Mouse (Mus musculus): Measurements from ENCODE around the gene Rassf8. TPM values are rescaled to one million over a fixed set of nuclear protein-coding genes. Genes with fewer than 3 reads are reported as not detected.

The Rassf8 gene
- polyA plus RNA-seq, 1 experiment, result 6.3 TPM

DNA sequence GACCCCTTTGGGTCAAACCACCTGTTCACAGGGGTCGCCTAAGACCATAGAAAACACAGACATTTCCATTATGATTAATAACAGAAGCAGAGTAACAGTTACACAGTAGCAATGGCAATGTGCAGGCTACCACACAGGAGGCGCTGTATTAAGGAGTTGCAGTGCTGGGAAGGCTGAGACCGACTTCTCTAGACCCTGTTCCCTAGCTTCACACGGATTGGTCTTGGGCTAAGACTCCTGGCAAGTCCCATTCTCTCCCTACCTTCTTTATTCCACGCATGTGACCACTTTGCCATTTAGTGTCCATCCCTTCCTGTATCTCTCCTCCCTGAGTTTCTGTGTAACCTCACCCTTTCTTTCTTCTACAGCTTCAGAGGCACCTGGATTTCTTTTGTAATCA is 19.6 kb upstream of the Rassf8 start:
- no peak overlapping the region for H3ac ChIP-seq (ENCODE audit: control insufficient read depth, insufficient read length)
- H3K36me3 ChIP-seq (ENCODE audit: control insufficient read depth, insufficient read depth), result no peaks in the 10 kb centered on the region

DNA sequence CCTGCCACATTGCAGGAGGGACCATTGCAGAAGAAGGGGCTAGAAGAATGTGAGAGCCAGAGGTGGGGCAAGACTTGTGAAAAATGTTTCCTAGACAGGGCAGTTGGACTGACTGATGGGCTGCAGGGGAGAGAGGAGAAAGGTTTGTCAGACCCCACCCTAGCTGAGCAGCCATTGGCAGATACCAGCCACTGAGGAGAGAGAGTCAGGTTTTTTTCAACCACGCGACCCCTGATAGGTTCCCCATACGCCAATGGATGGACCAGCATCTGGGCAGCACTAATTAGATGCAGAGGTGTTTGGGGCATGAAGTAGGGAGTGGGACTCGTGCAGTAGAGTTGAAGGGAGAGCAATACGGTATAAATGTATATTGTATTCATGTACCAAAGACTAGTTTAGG is 13.7 kb upstream of the Rassf8 start:
- H3K4me3 ChIP-seq, result no peak overlapping the region
- TF ChIP-seq E2F4 (IDR thresholded peaks at IDR 0.05; ENCODE audit: insufficient read depth) (no peak), CEBPB (IDR thresholded peaks at IDR 0.05; ENCODE audit: insufficient read depth, poor library complexity, severe bottlenecking) (no peak), SRF (IDR thresholded peaks at IDR 0.05; ENCODE audit: control insufficient read depth, insufficient read length, low read depth) (no peak), POLR2A (IDR thresholded peaks at IDR 0.05; ENCODE audit: insufficient read length, low read depth) (no peak), MYOG (IDR thresholded peaks at IDR 0.05; ENCODE audit: control insufficient read depth in 1 of 3, insufficient read depth in 1 of 3, insufficient read length in 2 of 3, low read depth in 2 of 3) (no peak), TCF12 (IDR thresholded peaks at IDR 0.05; ENCODE audit: insufficient read depth, poor library complexity, severe bottlenecking) (no peak), MAX (IDR thresholded peaks at IDR 0.05; ENCODE audit: low read depth) (no peak)
- H3K27me3 ChIP-seq (ENCODE audit: control insufficient read depth, insufficient read depth, insufficient read length), result no peaks in the 10 kb centered on the region
- H3K4me2 ChIP-seq (ENCODE audit: low read depth), result no peak overlapping the region
- H3K79me2 ChIP-seq (ENCODE audit: control insufficient read depth, insufficient read depth), result no peaks in the 10 kb centered on the region
- H3ac ChIP-seq (ENCODE audit: control insufficient read depth, insufficient read length), result no peak overlapping the region
- H3K36me3 ChIP-seq (ENCODE audit: control insufficient read depth, insufficient read depth), result no peaks in the 10 kb centered on the region

More for the DNA sequence above, 19.6 kb upstream of the Rassf8 start:
- H3K27me3 ChIP-seq (ENCODE audit: control insufficient read depth, insufficient read depth, insufficient read length), result no peaks in the 10 kb centered on the region
- no peak overlapping the region for H3K4me3 ChIP-seq
- no peak for TF ChIP-seq SRF (IDR thresholded peaks at IDR 0.05; ENCODE audit: control insufficient read depth, insufficient read length, low read depth)
- TF ChIP-seq POLR2AphosphoS2 (IDR thresholded peaks at IDR 0.05; ENCODE audit: insufficient read length, low read depth), result no peak
- H3K4me2 ChIP-seq (ENCODE audit: low read depth), result no peak overlapping the region
- H3K79me2 ChIP-seq (ENCODE audit: control insufficient read depth, insufficient read depth), result no peaks in the 10 kb centered on the region

DNA sequence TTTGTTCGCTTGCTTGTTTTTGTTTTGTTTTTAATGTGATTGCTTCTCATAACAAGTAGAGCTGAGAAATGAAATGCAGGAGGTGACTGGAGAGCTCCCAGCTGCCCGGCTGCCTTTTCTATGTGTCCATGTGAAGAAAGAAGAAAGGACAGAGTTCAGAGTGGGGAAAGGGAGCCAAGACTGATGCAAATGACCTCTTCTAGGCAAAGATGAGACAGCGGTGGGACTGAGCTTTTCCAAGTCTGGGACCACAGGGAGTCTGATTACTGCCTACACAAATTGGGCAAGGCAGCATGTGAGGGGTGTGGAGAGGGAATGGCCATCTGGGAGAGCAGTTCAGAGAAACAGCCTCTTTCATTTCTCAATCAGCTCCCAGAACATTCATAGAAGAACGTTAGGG is 13.3 kb upstream of the Rassf8 start:
- TF ChIP-seq USF1 (IDR thresholded peaks at IDR 0.05; ENCODE audit: low read depth) (no peak), MAX (IDR thresholded peaks at IDR 0.05; ENCODE audit: low read depth) (no peak), CEBPB (IDR thresholded peaks at IDR 0.05; ENCODE audit: insufficient read depth, poor library complexity, severe bottlenecking) (no peak), MYOD1 (IDR thresholded peaks at IDR 0.05; ENCODE audit: control insufficient read depth in 1 of 3, insufficient read length in 2 of 3, low read depth in 2 of 3) (no peak), SRF (IDR thresholded peaks at IDR 0.05; ENCODE audit: control insufficient read depth, insufficient read length, low read depth) (no peak), TCF3 (IDR thresholded peaks at IDR 0.05; ENCODE audit: insufficient read length, low read depth) (no peak), MYOG (IDR thresholded peaks at IDR 0.05; ENCODE audit: control insufficient read depth in 1 of 3, insufficient read depth in 1 of 3, insufficient read length in 2 of 3, low read depth in 2 of 3) (no peak), POLR2AphosphoS2 (IDR thresholded peaks at IDR 0.05; ENCODE audit: insufficient read length, low read depth) (no peak), TCF12 (IDR thresholded peaks at IDR 0.05; ENCODE audit: insufficient read depth, poor library complexity, severe bottlenecking) (no peak)
- no peak overlapping the region for H3K4me2 ChIP-seq (ENCODE audit: low read depth)
- no peaks in the 10 kb centered on the region for H3K27me3 ChIP-seq (ENCODE audit: control insufficient read depth, insufficient read depth, insufficient read length)
- H3K36me3 ChIP-seq (ENCODE audit: control insufficient read depth, insufficient read depth), result no peaks in the 10 kb centered on the region
- H3K4me3 ChIP-seq, result no peak overlapping the region
- no peak overlapping the region for H3ac ChIP-seq (ENCODE audit: control insufficient read depth, insufficient read length)
- no peaks in the 10 kb centered on the region for H3K79me2 ChIP-seq (ENCODE audit: control insufficient read depth, insufficient read depth)

DNA sequence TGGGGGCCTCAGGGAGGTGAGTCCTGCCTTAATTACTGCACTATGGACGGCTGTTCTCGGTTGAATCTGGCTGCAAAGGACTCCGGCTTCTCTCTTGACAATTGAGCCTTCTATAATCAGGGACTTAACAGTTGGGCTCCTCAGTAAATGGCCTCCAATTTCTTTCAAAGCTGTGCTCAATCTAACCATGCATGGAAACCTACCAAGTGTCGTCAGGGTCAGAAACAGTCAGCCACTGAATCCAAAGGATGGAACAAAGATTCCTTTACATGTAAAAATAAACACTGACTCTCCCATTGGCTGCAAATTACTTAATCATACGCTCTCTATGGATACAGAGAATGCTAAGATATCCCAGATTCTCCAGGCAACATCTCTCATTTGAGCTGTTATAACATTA is 12.6 kb upstream of the Rassf8 start:
- H3K27me3 ChIP-seq (ENCODE audit: control insufficient read depth, insufficient read depth, insufficient read length), result no peaks in the 10 kb centered on the region
- H3K4me3 ChIP-seq, result no peak overlapping the region
- H3K79me2 ChIP-seq (ENCODE audit: control insufficient read depth, insufficient read depth), result no peaks in the 10 kb centered on the region
- no peak overlapping the region for H3K4me2 ChIP-seq (ENCODE audit: low read depth)
- H3K36me3 ChIP-seq (ENCODE audit: control insufficient read depth, insufficient read depth), result no peaks in the 10 kb centered on the region
- no peak overlapping the region for H3ac ChIP-seq (ENCODE audit: control insufficient read depth, insufficient read length)
- TF ChIP-seq TCF3 (IDR thresholded peaks at IDR 0.05; ENCODE audit: insufficient read length, low read depth), result no peak
- no peak for TF ChIP-seq TCF12 (IDR thresholded peaks at IDR 0.05; ENCODE audit: insufficient read depth, poor library complexity, severe bottlenecking)
- no peak for TF ChIP-seq CEBPB (IDR thresholded peaks at IDR 0.05; ENCODE audit: insufficient read depth, poor library complexity, severe bottlenecking)
- no peak for TF ChIP-seq POLR2A (IDR thresholded peaks at IDR 0.05; ENCODE audit: insufficient read length, low read depth)
- TF ChIP-seq E2F4 (IDR thresholded peaks at IDR 0.05; ENCODE audit: insufficient read depth), result no peak
- TF ChIP-seq POLR2AphosphoS2 (IDR thresholded peaks at IDR 0.05; ENCODE audit: insufficient read length, low read depth), result no peak
- TF ChIP-seq MYOG (IDR thresholded peaks at IDR 0.05; ENCODE audit: control insufficient read depth in 1 of 3, insufficient read depth in 1 of 3, insufficient read length in 2 of 3, low read depth in 2 of 3), result no peak
- no peak for TF ChIP-seq REST (IDR thresholded peaks at IDR 0.05; ENCODE audit: insufficient read depth, insufficient read length)
- TF ChIP-seq USF1 (IDR thresholded peaks at IDR 0.05; ENCODE audit: low read depth), result no peak
- TF ChIP-seq MYOD1 (IDR thresholded peaks at IDR 0.05; ENCODE audit: control insufficient read depth in 1 of 3, insufficient read length in 2 of 3, low read depth in 2 of 3), result no peak
- no peak for TF ChIP-seq MAX (IDR thresholded peaks at IDR 0.05; ENCODE audit: low read depth)
- no peak for TF ChIP-seq SRF (IDR thresholded peaks at IDR 0.05; ENCODE audit: control insufficient read depth, insufficient read length, low read depth)

DNA sequence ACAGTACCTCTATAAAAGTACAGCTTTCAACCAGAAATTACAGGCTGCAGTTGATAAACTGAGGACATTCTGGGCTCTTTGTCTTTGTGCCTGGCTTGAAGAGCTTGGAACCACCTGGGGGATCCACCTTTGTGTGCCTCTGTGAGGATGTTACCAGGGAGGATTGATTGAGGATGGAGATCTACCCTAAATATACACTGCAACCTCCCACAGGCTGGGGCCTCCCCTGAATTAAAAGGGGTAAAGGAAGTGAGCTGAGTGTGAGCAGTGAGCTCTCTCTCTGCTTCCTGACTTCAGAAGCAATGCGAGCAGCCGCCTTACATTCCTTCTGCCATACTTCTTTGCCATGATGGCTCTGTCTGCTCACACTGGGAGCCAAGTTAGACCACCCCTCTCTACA is 10.4 kb upstream of the Rassf8 start:
- Histone ChIP-seq H3K27me3 (ENCODE audit: control insufficient read depth, insufficient read depth, insufficient read length) (no peaks in the 10 kb centered on the region), H3K4me2 (ENCODE audit: low read depth) (no peak overlapping the region), H3K36me3 (ENCODE audit: control insufficient read depth, insufficient read depth) (no peaks in the 10 kb centered on the region), H3K79me2 (ENCODE audit: control insufficient read depth, insufficient read depth) (no peaks in the 10 kb centered on the region), H3ac (ENCODE audit: control insufficient read depth, insufficient read length) (no peak overlapping the region), H3K4me3 (no peak overlapping the region)
- TF ChIP-seq CEBPB (IDR thresholded peaks at IDR 0.05; ENCODE audit: insufficient read depth, poor library complexity, severe bottlenecking) (no peak), POLR2A (IDR thresholded peaks at IDR 0.05; ENCODE audit: insufficient read length, low read depth) (no peak), MAX (IDR thresholded peaks at IDR 0.05; ENCODE audit: low read depth) (no peak), USF1 (IDR thresholded peaks at IDR 0.05; ENCODE audit: low read depth) (no peak), E2F4 (IDR thresholded peaks at IDR 0.05; ENCODE audit: insufficient read depth) (no peak), TCF12 (IDR thresholded peaks at IDR 0.05; ENCODE audit: insufficient read depth, poor library complexity, severe bottlenecking) (no peak), MYOD1 (IDR thresholded peaks at IDR 0.05; ENCODE audit: control insufficient read depth in 1 of 3, insufficient read length in 2 of 3, low read depth in 2 of 3) (no peak), SRF (IDR thresholded peaks at IDR 0.05; ENCODE audit: control insufficient read depth, insufficient read length, low read depth) (no peak), POLR2AphosphoS2 (IDR thresholded peaks at IDR 0.05; ENCODE audit: insufficient read length, low read depth) (no peak), REST (IDR thresholded peaks at IDR 0.05; ENCODE audit: insufficient read depth, insufficient read length) (no peak), TCF3 (IDR thresholded peaks at IDR 0.05; ENCODE audit: insufficient read length, low read depth) (no peak), MYOG (IDR thresholded peaks at IDR 0.05; ENCODE audit: control insufficient read depth in 1 of 3, insufficient read depth in 1 of 3, insufficient read length in 2 of 3, low read depth in 2 of 3) (no peak)

All from myocyte (in vitro differentiated cells).